Mouse (Mus musculus) CH12.LX (cell line): ENCODE data around the gene Fbln5. TPM values are rescaled to one million over a fixed set of nuclear protein-coding genes. Genes with fewer than 3 reads are reported as not detected.

Experiments used
- DNase-seq: peaks from one replicate; pipeline ENCODE4 v3.0.0-alpha.2; 2013; ENCODE audit errors: extremely low read depth
- H3K27ac ChIP-seq: 2 replicates; pipeline ENCODE4 v1.5.1; 2012; ENCODE audit warnings: low read depth, mild to moderate bottlenecking, control low read depth, moderate library complexity; ENCODE audit not compliant: insufficient read depth
- H3K27me3 ChIP-seq: replicated peaks from 2 replicates; pipeline ENCODE3; 2012; ENCODE audit warnings: inconsistent platforms
- H3K36me3 ChIP-seq, 2 experiments: replicated peaks in 1 of 2; 2 replicates each; pipeline versions ENCODE3 to v1.6.1; 2012; ENCODE audit warnings: inconsistent platforms in 1 of 2, low read length in 1 of 2, mild to moderate bottlenecking in 1 of 2, mixed read lengths in 1 of 2, moderate library complexity in 1 of 2; ENCODE audit not compliant: control insufficient read depth in 1 of 2, insufficient read depth in 1 of 2
- H3K4me1 ChIP-seq, 2 experiments: 2 replicates each; pipeline ENCODE4 v1.6.1; 2012; ENCODE audit warnings: inconsistent platforms in 1 of 2, moderate library complexity in 1 of 2; ENCODE audit not compliant: insufficient read depth in 2 of 2, control insufficient read depth in 1 of 2
- H3K4me2 ChIP-seq: 2 replicates; pipeline ENCODE4 v1.6.1; 2012; ENCODE audit warnings: low read depth, mild to moderate bottlenecking, control low read depth; ENCODE audit not compliant: poor library complexity, insufficient read depth, severe bottlenecking
- H3K4me3 ChIP-seq, 3 experiments: fragments of 150-350 bp in 1 of 3; sonication (generic) in 1 of 3; replicated peaks in 1 of 3; 2 replicates each; pipeline versions ENCODE3 to v1.5.1; 2011 to 2012; ENCODE audit warnings: low read depth in 2 of 3, low read length in 2 of 3, mild to moderate bottlenecking in 2 of 3, moderate library complexity in 2 of 3, control low read depth in 1 of 3, improper control_type of control experiment in 1 of 3, inconsistent platforms in 1 of 3, mixed read lengths in 1 of 3; ENCODE audit not compliant: poor library complexity in 1 of 3
- H3K79me2 ChIP-seq: replicated peaks from 2 replicates; pipeline ENCODE4 v1.6.1; 2012; ENCODE audit warnings: mild to moderate bottlenecking, moderate library complexity; ENCODE audit not compliant: control insufficient read depth, poor library complexity, insufficient read depth, severe bottlenecking; ENCODE audit errors: extremely low read depth
- H3K9ac ChIP-seq: 2 replicates; pipeline ENCODE4 v1.6.1; 2012; ENCODE audit warnings: low read depth, mild to moderate bottlenecking, control low read depth, moderate library complexity; ENCODE audit not compliant: insufficient read depth
- H3K9me3 ChIP-seq: replicated peaks from 2 replicates; pipeline ENCODE3; 2012; ENCODE audit warnings: low read length, inconsistent platforms, mixed read lengths
- BHLHE40 ChIP-seq: IDR thresholded peaks from 2 replicates; pipeline ENCODE4 v1.6.1; 2011; ENCODE audit warnings: mild to moderate bottlenecking, low read depth, low read length, improper control_type of control experiment
- CHD1 ChIP-seq: IDR thresholded peaks from 2 replicates; pipeline ENCODE4 v1.6.1; 2012; ENCODE audit warnings: low read depth, low read length, improper control_type of control experiment, inconsistent platforms
- ETS1 ChIP-seq: conservative IDR thresholded peaks from 2 replicates; pipeline ENCODE4 v1.6.1; 2012; ENCODE audit warnings: low read depth, mild to moderate bottlenecking, inconsistent platforms, low read length, improper control_type of control experiment, moderate library complexity
- GABPA ChIP-seq: IDR thresholded peaks from 2 replicates; pipeline ENCODE4 v1.6.1; 2012; ENCODE audit warnings: low read depth, low read length, improper control_type of control experiment, inconsistent platforms; ENCODE audit not compliant: insufficient replicate concordance
- HCFC1 ChIP-seq: IDR thresholded peaks from 2 replicates; pipeline ENCODE4 v1.6.1; 2012; ENCODE audit warnings: low read depth, mild to moderate bottlenecking, inconsistent platforms, low read length, improper control_type of control experiment
- IRF4 ChIP-seq: IDR thresholded peaks from 2 replicates; pipeline ENCODE4 v1.6.1; 2014; ENCODE audit warnings: low read depth, mild to moderate bottlenecking, inconsistent platforms, low read length, improper control_type of control experiment
- MAFK ChIP-seq: IDR thresholded peaks from 2 replicates; pipeline ENCODE4 v1.6.1; 2011; ENCODE audit warnings: low read length, improper control_type of control experiment; ENCODE audit not compliant: insufficient replicate concordance
- NELFE ChIP-seq: IDR thresholded peaks from 2 replicates; pipeline ENCODE4 v1.6.1; 2011; ENCODE audit warnings: low read depth, low read length, improper control_type of control experiment
- POLR2AphosphoS2 ChIP-seq: IDR thresholded peaks from 2 replicates; pipeline ENCODE4 v1.6.1; 2011; ENCODE audit warnings: low read depth, low read length, improper control_type of control experiment
- USF1 ChIP-seq: IDR thresholded peaks from 2 replicates; pipeline ENCODE4 v1.6.1; 2014; ENCODE audit warnings: low read depth, mild to moderate bottlenecking, inconsistent platforms, low read length, improper control_type of control experiment
- USF2 ChIP-seq: conservative IDR thresholded peaks from 2 replicates; pipeline ENCODE4 v1.6.1; 2011; ENCODE audit warnings: low read depth, low read length, improper control_type of control experiment
- dilution Hi-C: fragments of 300-500 bp; cut with MboI; formaldehyde crosslinking; loops from 2 replicates; pipeline ENCODE4 v1.14.3; 2020; ENCODE audit warnings: low sequenced_read_pairs; ENCODE audit not compliant: extremely low pct_unique_long_range_greater_than_20kb, extremely low pct_ligation_motif_present
- in situ Hi-C: fragments of 300-500 bp; cut with MboI; formaldehyde crosslinking; loops from 3 replicates; pipeline ENCODE4 v1.14.3; 2019; ENCODE audit warnings: low sequenced_read_pairs, low pct_ligation_motif_present, low pct_unique_long_range_greater_than_20kb, mixed read lengths
- polyA plus RNA-seq: library from polyadenylated mRNA; unstranded; fragments of >175 nt; gene quantifications from 2 replicates; pipeline ENCODE4 v1.2.1, GENCODE M21; 2012; ENCODE audit warnings: low read depth; ENCODE audit not compliant: insufficient read length
- total RNA-seq, 2 experiments: library from RNA; depleted of rRNA; stranded (reverse); fragments of 300-350 nt in 1 of 2; fragments of >200 nt in 1 of 2; gene quantifications; 2 replicates each; pipeline ENCODE4 v1.2.3; 2012 to 2014

Fbln5 gene
- total and polyA plus RNA-seq, 3 experiments: 0.04 to 3.2 (median 0.11) TPM

DNA sequence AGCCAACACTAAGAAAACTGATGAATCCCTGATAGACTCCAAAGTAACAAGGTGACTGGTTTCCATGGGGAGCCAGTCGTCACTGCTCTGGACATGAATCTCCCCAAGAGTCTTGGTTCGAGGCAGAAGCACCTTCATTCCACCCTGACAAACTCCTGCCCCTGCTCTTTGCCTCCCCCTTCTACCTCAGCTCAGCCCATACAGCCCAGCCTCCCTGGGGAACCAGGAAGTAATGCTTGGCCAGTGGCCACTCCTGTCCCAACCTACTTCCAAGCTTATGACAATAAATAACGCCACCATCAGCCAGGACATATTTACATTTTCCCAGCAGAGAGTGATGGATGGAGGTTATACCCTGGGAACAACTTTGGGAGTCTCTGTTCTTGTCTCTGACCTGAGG, 45.9 kb downstream of the Fbln5 start:
- in situ Hi-C loops (no loop called here), dilution Hi-C loops (no loop called here)
- Histone ChIP-seq H3K27ac (no peak overlapping the region), H3K4me1 (peaks cover 0 to 3% of the 10 kb centered on the region in 2 experiments; a peak in 2 of 4 replicates), H3K4me3 (no peak overlapping the region), H3K79me2 (no peaks in the 10 kb centered on the region), H3K9ac (no peak overlapping the region), H3K27me3 (peaks cover 1% of the 10 kb centered on the region), H3K4me2 (no peak overlapping the region), H3K9me3 (no peaks in the 10 kb centered on the region), H3K36me3 (no peaks in the 10 kb centered on the region)
- TF ChIP-seq BHLHE40 (no peak), NELFE (no peak), GABPA (no peak), USF1 (no peak), HCFC1 (no peak), USF2 (no peak), ETS1 (no peak), CHD1 (no peak), IRF4 (no peak), POLR2AphosphoS2 (no peak)
- no peak for DNase-seq

GRCm38 (mm10) chr12:101770283-101771015, 48.4 kb downstream of the Fbln5 start:
- TF ChIP-seq MAFK: no peak
- TF ChIP-seq HCFC1: no peak
- TF ChIP-seq USF2: no peak
- TF ChIP-seq IRF4: no peak
- dilution Hi-C loops: no loop called here
- H3K4me2 ChIP-seq: no peak overlapping the region
- H3K4me3 ChIP-seq: no peak overlapping the region
- in situ Hi-C loops: no loop called here
- no peak overlapping the region for H3K27ac ChIP-seq
- no peak for DNase-seq
- H3K79me2 ChIP-seq: no peaks in the 10 kb centered on the region
- no peaks in the 10 kb centered on the region for H3K27me3 ChIP-seq
- no peaks in the 10 kb centered on the region for H3K36me3 ChIP-seq
- no peak overlapping the region for H3K9ac ChIP-seq
- peaks cover 0 to 3% of the 10 kb centered on the region in 2 experiments; a peak in 2 of 4 replicates for H3K4me1 ChIP-seq
- no peaks in the 10 kb centered on the region for H3K9me3 ChIP-seq
